Mouse (Mus musculus): ENCODE data around the gene Efcc1. TPM values are rescaled to one million over a fixed set of nuclear protein-coding genes. Genes with fewer than 3 reads are reported as not detected.
"Not testable (repeated sequence)": the region's sequence is repeated elsewhere in the genome, so short reads cannot be mapped to it uniquely, and the experiment has no call there.

Efcc1 gene
- total RNA-seq, 2 experiments from 2014 or later = 3.5 to 4.2 TPM

DNA sequence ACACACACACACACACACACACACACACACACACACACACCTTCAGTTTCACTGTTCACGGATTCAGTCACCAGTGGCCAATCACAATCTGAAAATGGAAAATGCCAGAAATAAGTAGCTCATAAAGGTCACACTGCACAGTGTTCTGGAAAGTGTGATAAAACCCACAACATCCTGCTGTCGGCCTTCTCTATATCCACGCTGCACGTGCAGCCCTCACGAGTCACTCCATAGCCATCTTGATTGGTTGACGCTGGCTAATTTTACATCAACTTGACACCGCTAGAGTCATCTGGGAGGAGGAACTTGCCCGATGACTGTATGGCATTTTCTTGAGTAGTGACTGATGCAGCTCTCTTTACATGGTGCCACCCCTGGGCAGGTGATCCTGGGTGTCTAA lies 11.3 kb downstream of the Efcc1 start:
- DNase-seq (ENCODE audit: extremely low spot score in 1 of 2, low spot score in 2 of 2) = no peak
- intact Hi-C loops (cut with DNase I) = no loop called here

DNA sequence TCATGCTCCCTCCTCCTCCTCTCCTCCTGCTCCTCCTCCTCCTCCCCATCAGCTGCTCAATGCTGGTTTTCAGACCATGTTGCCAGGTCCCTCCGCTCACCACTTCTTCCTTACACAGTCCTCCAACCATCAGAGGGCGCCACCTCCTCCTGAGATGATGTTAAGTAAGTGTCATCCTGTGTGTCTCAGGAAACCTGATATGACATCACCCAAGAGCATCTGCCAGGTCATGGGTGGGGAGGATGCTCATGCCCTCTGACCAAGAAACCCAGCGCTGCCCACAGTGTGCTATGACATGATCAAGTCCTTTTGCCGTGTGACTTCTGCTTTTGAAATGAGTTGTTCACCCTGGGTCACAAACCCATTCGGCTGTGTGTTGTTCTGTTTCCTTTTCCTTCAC lies 12.1 kb downstream of the Efcc1 start:
- intact Hi-C loops (cut with DNase I) = no loop called here
- peak in 1 of 2 experiments; percentile 53 for DNase-seq (ENCODE audit: extremely low spot score in 1 of 2, low spot score in 2 of 2)

DNA sequence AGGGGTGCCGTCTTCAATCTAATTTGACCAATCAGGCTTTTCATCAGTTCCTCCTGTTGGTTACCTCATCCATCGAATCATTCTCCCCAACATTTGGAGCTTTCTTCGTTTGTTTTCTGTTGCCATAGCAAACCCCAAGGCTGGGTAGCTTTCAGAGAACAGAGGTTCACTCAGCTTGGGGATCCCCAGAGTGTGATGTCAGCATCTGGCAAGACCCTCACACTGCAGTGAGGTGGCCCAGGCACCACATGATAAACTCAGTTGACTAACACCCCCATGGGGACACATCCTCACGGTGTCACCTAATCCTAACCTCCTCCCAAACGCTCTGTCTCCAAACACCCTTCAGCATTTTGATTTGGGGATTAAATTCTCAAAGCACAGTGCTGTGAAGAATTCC lies 12.6 kb downstream of the Efcc1 start:
- intact Hi-C loops (cut with DNase I) = no loop called here

DNA sequence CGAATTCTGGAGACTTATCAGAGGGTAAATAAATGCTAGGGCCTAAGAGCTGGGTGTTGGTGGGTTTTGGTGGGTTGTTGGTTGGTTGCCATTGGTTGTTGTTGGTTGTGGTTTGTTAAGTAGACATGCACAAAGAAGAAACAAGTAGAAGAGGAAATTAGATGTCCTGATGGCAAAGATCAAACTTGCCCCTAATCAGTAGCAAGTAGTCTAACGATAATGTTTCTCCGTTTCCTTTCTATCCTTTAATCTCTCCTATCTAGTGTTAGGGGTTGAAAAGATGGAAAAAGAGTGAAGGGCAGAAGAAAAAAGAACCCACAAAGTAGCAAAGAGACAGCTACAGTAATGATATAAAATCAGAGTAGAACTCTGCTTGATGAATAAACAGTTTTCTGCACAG lies 14.0 kb downstream of the Efcc1 start:
- no peak for DNase-seq (ENCODE audit: extremely low spot score in 1 of 2, low spot score in 2 of 2)
- intact Hi-C loops (cut with DNase I) = no loop called here

More for the DNA sequence above, 12.6 kb downstream of the Efcc1 start:
- no peak for DNase-seq (ENCODE audit: extremely low spot score in 1 of 2, low spot score in 2 of 2)

DNA sequence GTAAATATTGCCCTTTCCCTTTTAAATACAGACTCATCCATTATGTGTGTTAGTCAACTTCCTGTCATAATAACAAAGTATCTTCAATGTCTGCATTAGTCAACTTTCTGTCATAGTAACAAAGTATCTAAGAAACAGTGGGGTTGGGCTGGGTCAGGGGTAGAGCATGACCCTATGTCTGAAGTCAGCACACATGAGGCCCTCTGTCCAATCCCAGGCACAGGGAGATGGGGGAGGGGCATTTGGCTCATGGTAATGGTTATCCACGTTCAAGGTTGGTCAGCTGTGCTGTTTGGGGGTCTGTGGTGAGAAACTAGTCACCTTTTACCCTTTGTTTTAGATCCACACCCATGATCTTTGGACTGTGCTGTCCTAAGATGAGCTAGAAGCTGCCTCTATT lies 14.6 kb downstream of the Efcc1 start:
- DNase-seq (ENCODE audit: extremely low spot score in 1 of 2, low spot score in 2 of 2) = no peak
- intact Hi-C loops (cut with DNase I) = no loop called here

DNA sequence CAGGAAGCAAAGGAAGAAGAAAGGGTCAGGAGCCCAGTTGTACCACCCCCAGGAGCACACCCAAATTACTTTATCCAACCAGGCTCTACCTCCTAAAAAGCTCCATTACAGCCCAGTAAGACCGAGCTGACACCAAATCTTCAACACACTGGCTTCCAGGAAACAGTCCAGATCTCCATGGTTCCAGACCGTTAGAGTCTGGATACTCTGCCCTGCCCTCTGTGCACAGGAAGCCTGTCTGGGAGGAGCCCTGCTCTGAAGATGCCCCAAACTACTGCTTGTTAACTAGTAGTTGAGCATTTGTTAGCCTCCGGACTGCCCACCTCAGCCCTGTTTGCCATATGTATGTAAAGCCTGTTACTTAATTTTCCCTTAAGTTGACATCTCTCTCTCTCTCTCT lies 15.4 kb downstream of the Efcc1 start:
- DNase-seq (ENCODE audit: extremely low spot score in 1 of 2, low spot score in 2 of 2) = no peak
- intact Hi-C loops (cut with DNase I) = no loop called here

DNA sequence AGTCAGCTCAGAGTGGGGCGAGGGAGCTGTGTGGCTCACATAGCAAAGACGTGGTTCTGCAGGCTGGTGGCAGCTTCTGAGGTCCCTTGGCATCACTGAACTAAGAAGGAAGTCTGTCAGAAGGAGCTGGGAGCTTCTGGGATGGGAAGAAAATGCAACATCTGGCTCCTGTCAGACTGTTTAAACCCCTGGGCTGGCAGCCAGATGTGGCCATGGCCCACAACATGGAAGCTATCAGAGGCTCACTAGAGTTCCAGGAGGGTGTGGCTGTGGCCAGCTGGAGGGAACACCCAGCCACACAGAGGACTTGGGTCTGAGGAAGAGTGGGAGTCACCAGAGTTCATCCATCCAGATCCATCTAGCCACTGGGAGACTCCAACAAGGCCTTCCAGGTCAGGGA lies 16.2 kb downstream of the Efcc1 start:
- no peak for DNase-seq (ENCODE audit: extremely low spot score in 1 of 2, low spot score in 2 of 2)
- intact Hi-C loops (cut with DNase I) = no loop called here

DNA sequence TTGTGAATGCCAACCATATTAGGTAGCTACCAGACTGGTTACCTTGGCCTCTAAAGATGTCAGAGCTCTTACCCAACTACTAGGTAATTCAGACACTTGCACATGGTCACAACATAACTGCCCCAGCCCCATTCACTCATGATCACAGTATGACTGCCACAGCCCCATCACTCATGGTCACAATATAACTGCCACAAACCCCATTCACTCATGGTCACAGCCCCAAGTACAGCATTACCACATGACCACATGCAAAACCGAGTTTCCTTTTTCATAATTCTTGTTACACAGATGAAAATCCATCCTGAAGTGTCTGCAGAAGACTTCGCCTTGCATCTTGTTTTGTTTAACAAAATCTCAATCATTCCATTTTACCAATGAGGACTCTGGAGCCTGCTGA lies 17.4 kb downstream of the Efcc1 start:
- no peak for DNase-seq (ENCODE audit: extremely low spot score in 1 of 2, low spot score in 2 of 2)
- intact Hi-C loops (cut with DNase I) = no loop called here

DNA sequence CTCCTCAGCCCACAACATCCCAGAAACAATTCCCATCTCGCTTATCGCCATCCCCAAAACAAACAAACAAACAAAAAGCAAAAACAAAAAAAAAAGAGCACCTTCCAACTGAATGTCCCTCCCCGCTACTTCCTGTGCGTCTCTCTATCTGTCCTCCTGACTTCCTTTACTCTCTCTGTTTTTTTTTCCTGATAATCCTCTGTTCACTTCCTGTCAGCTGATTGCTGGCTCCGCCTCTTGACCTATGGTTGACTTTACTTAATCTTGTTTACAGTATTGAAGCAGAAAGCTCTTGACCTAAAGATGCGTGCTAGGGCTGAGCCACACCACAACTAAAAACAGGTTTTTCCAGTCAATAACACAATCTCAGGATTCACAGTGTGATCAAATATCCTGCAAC lies 17.9 kb downstream of the Efcc1 start:
- no peak for DNase-seq (ENCODE audit: extremely low spot score in 1 of 2, low spot score in 2 of 2)
- intact Hi-C loops (cut with DNase I) = no loop called here

DNA sequence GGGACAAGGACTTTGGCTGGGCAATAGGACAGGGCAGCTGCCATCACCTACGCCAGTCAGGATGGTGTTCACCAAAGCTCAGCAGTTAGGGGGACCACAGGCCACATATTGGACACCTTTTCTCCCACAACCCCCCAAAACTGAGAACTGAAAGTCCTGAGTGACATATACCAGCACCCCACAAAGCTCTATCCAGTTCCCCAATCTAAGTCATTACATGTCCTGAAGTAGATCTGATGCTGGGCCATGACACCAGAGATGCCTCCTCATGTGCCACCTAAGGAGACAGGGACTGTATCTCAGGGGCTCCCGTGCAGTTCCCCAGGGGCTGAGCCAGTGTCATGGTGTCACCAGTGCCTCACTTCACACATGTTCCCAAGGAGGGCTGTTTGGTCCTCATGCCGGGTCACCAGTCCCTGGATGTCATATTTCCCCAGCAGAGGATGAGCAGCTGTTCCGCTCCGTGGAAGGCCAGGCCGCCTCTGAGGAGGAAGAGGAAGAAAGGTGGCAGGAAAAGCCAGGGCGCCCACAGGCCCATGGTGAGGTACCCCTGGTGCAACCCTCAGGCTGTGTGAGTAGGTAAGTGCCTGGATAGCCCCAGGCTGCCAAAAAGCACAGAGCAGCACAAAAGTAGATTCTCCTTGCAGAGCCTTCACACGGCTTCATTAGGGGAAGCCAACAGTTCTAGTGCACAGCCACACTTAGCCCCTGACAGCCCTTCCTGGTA lies 19.7 kb downstream of the Efcc1 start:
- intact Hi-C loops (cut with DNase I) = no loop called here
- no peak for DNase-seq (ENCODE audit: extremely low spot score in 1 of 2, low spot score in 2 of 2)

DNA sequence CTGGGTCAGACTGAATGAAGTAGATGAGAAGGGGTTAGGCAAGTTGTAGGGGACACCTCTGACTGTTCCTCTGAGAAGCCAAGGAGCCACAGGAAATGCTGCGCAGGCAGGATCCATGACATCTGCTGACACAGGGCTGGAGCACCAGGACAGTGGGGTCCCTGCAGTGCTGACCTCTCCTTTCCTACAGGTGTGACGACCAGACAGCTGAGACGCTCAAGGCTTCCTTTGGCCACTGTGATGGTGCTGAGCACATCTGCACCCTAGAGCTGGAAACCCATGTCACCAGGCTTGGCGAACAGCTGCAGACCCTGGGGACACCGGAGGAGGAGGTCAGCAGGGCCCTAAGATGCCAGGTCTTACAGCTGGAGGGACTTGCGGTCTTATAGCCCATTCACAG lies 20.9 kb downstream of the Efcc1 start:
- intact Hi-C loops (cut with DNase I) = no loop called here
- DNase-seq (ENCODE audit: extremely low spot score in 1 of 2, low spot score in 2 of 2) = no peak

DNA sequence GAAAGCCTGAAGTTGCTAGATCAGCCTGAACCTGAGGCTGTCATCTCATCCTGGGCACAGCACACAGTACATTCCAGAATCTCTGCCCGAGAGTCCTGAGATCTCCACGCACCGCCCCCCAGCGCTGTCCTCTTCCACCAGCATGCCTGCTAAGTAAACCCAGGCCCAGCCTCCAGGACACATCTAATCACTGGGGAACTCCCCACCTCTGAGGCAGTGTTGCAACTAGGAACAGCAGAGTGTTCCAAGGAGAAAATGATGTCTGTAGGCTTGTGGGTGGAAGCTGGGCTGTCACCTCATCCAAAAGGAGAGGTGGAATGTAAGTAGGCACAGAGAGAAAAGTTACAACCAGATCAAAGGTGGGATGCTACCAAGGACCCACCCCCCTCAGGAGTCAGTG lies 24.5 kb downstream of the Efcc1 start:
- intact Hi-C loops (cut with DNase I) = no loop called here
- peak in 1 of 2 experiments; percentile 12 for DNase-seq (ENCODE audit: extremely low spot score in 1 of 2, low spot score in 2 of 2)

DNA sequence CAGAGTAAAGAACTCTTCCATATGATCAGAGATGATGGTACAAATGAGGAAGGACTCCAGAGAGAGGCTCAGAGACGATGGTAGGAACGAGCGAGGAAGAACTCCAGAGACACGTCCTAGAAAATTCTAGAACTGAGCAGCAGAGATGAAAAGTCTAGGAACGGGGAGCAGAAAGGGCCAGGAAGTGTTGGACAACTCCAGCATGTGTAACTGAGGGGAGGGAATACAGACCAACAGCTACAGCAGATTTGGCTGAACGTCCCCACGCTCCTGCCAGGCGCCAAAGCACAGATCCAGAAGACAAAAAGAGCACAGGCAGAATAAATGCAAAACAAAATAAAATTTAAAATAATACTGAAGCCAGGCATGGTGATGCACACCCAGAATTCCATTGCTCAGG lies 26.2 kb downstream of the Efcc1 start:
- intact Hi-C loops (cut with DNase I) = no loop called here
- peak in 1 of 2 experiments; percentile 2 for DNase-seq (ENCODE audit: extremely low spot score in 1 of 2, low spot score in 2 of 2)

DNA sequence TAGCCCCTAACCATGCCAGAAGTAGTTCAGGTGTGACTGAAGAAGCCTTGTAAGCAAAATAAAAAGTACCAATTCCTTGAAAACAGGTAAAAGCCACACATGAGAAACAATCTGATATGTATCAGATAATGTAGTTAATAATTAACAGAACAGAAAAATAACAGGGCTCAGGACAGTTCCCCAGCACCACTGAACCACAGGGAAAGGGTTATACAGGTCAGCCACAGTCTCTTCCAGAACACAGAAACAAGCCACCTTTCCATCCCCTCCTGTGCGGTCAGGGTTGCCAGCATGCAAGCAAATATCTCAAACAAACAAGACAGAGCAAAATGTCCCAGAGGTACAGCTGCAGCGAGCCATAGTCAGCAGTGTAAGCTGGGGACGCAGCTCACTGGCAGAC lies 28.7 kb downstream of the Efcc1 start:
- DNase-seq (ENCODE audit: extremely low spot score in 1 of 2, low spot score in 2 of 2) = no peak
- intact Hi-C loops (cut with DNase I) = no loop called here

DNA sequence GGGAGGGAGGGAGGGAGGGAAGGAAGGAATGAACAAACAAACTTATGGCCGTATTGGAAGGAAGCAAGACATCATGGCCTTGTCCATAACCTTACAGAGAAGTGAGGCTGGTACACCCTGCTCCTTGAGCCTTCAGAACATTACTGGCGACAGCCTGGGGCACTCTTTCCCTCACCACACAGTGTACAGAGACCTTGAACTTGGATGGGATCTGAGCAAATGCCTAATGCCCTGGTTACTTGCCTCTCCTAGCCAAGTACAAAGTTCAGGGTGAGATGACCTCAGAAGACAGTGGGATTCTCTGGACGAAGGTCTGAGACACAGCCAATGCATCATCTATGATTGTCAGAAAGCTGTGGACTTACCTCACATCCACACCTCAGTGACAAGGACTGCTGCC lies 29.2 kb downstream of the Efcc1 start:
- DNase-seq (ENCODE audit: extremely low spot score in 1 of 2, low spot score in 2 of 2) = no peak
- intact Hi-C loops (cut with DNase I) = no loop called here

DNA sequence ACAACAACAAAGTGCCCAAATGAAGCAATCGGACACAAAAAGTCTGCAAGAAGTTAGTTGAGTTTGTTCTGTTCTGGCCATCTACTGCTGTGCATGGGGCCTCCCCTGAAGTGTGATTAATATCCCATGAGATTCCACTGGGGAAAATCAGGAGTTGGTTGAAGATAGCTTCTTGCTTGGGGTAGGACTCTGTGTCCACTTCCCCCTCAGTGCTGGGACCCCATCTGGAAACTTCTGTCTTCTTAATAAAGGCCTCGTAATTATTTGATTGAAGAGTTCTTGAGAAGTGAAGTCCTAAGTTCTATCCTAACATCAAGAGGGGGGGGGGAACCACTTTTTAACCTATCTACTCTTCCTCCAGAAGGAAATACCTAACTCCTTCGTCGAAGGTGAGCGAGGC lies 31.5 kb downstream of the Efcc1 start:
- no peak for DNase-seq (ENCODE audit: extremely low spot score in 1 of 2, low spot score in 2 of 2)
- intact Hi-C loops (cut with DNase I) = no loop called here

DNA sequence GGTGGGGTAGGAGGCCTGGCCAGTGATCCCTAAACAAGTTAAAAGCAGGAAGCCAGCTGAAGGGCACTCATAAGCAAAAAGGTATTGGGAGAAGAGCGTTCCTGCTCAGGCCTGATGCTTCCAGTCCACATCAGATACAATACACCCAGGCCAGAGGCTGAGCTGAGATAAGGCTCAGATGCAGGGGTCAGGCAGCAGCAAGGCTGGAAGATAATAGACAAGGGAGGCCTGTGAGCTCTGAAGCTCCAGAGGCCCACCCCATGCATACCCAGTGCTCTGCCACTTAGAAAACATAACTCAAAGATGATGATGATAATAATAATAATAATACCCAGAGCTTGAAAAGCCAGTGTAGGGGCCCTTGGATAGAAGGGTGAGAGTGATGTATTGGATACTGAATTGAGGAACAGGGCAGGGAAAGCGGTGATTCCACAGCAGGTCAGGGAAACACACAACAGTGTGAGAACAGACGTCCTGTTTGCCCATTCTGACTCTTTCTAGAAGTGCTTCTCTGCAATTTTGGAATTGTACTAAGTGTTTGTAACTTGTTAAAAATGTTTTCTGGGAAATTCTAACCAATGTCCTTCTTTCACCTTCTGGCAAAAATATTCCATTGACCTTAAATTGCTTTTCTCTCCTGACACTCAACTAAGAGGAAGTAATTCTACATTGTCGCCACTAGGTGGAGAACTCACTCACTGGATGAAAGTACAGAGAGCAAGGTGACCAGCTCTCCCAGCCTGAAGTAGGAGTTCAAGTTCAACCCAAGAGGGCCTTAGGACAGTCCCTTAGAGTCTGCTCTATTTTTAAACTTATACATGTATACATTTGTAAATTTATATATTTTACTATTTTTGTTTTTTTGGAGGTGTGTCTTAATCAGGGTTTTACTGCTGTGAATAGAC lies 33.0 kb downstream of the Efcc1 start:
- no peak for DNase-seq (ENCODE audit: extremely low spot score in 1 of 2, low spot score in 2 of 2)
- intact Hi-C loops (cut with DNase I) = no loop called here

DNA sequence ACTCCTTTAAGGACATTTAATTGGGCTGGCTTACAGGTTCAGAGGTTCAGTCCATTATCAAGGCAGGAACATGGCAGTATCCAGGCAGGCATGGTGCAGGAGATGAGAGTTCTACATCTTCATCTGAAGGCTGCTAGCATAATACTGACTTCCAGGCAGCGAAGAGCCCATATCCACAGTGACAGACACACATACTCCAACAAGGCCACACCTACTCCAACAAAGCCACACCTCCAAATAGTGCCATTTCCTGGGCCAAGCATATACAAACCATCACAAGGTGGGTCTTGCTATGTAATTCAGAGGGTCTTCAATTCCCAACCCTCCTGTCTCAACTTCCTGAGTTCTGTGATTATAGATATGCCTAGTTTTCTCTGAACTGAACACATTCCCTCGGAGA lies 33.6 kb downstream of the Efcc1 start:
- intact Hi-C loops (cut with DNase I); DNase-seq (ENCODE audit: extremely low spot score in 1 of 2, low spot score in 2 of 2): not testable (repeated sequence)

DNA sequence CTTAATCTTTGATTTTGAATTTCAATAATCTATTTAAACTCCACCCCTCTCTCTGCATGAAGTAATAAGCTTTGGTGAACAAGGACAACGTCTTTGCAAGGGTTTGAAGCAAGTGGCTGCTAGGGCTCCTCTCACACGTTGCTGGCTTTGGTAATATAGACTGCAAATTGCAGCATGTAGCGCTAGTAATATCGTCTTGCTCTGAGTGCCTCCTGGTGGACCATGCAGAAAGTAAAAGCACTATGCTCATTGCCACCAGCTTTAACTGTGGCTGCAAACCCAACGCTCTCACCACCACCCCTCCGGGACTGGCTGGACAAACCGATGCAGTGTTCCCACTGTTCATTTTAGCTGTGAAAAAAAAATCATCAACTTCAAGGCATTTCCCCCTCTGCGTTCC lies 40.0 kb downstream of the Efcc1 start:
- DNase-seq (ENCODE audit: extremely low spot score in 1 of 2, low spot score in 2 of 2) = peak in 1 of 2 experiments; percentile 15
- intact Hi-C loops (cut with DNase I) = no loop called here

DNA sequence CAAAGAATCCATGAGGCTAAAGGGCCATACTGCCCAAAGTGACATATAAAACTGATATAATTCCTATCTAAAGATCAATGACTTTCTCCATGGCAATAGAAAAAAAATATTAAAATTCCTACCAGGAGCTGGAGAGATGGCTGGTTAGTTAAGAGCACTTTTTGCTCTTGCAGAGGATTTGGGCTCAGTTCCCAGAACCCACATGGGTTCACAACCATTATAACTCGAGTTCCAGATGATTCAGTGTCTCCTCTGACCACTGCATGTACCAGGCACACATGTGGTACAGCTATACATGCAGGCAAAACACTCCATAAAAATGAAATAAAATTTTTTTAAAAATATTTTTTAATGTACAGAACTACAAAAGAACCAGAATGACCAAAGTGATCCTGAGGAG lies 43.8 kb downstream of the Efcc1 start:
- DNase-seq (ENCODE audit: extremely low spot score in 1 of 2, low spot score in 2 of 2) = no peak
- intact Hi-C loops (cut with DNase I) = no loop called here

All from left cerebral cortex, postnatal 10 days (tissue).